Mouse (Mus musculus) MEL (cell line): ENCODE results near the gene Lipt2.

Source experiments
- BHLHE40 ChIP-seq: IDR thresholded peaks from 2 replicates; pipeline ENCODE4 v1.6.1; 2012; ENCODE audit warnings: low read depth, mild to moderate bottlenecking, inconsistent platforms, low read length, improper control_type of control experiment, borderline replicate concordance
- CTCF ChIP-seq, 3 experiments: IDR thresholded peaks in 2 of 3; conservative IDR thresholded peaks in 1 of 3; 2 replicates each; pipeline ENCODE4 v1.5.1; 2011 to 2012; ENCODE audit warnings: low read length in 3 of 3, low read depth in 2 of 3, mild to moderate bottlenecking in 2 of 3, improper control_type of control experiment in 1 of 3, inconsistent platforms in 1 of 3, mixed read lengths in 1 of 3, moderate library complexity in 1 of 3; ENCODE audit not compliant: control insufficient read depth in 1 of 3, insufficient read depth in 1 of 3, poor library complexity in 1 of 3, severe bottlenecking in 1 of 3
- EP300 ChIP-seq, 2 experiments: IDR thresholded peaks; 2 replicates each; pipeline ENCODE4 v1.6.1; 2011; ENCODE audit warnings: improper control_type of control experiment in 2 of 2, low read length in 2 of 2, low read depth in 1 of 2, mild to moderate bottlenecking in 1 of 2
- KAT2A ChIP-seq: conservative IDR thresholded peaks from 2 replicates; pipeline ENCODE4 v1.6.1; 2012; ENCODE audit warnings: low read depth, low read length, improper control_type of control experiment, inconsistent platforms
- MXI1 ChIP-seq: IDR thresholded peaks from 2 replicates; pipeline ENCODE4 v1.6.1; 2011; ENCODE audit warnings: mild to moderate bottlenecking, low read depth, low read length, improper control_type of control experiment
- POLR2A ChIP-seq, 2 experiments: IDR thresholded peaks; 2 replicates each; pipeline ENCODE4 v1.6.1; 2011 to 2012; ENCODE audit warnings: low read length in 2 of 2, mild to moderate bottlenecking in 2 of 2, control low read depth in 1 of 2, improper control_type of control experiment in 1 of 2, low read depth in 1 of 2, moderate library complexity in 1 of 2; ENCODE audit not compliant: control insufficient read depth in 1 of 2, insufficient read depth in 1 of 2, poor library complexity in 1 of 2
- SIN3A ChIP-seq: IDR thresholded peaks from 2 replicates; pipeline ENCODE4 v1.6.1; 2012; ENCODE audit warnings: low read length, improper control_type of control experiment, inconsistent platforms
- SMC3 ChIP-seq: IDR thresholded peaks from 2 replicates; pipeline ENCODE4 v1.6.1; 2011; ENCODE audit warnings: low read depth, low read length, improper control_type of control experiment
- ZMIZ1 ChIP-seq: IDR thresholded peaks from 2 replicates; pipeline ENCODE4 v1.6.1; 2012; ENCODE audit warnings: low read depth, mild to moderate bottlenecking, inconsistent platforms, low read length, improper control_type of control experiment, moderate library complexity

DNA sequence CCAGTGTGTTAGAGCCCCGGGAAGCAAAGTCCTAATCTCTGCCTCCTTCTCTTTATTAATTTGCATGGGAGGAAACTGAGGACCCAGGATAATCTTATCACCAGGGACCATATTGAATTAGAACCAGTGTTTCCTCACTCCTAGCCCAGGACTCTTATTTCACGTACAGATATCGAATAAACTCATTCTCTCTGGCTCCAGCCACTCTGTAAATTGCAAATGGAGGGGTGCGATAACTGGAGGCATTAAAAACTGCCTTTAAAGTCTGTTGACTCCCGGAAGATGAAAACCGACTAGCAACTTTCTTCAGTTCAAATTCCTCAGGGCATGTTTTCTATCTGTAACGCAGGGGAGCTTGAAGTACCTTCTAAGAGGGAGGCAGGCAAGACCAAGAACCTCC, 20.3 kb downstream of the Lipt2 start:
- TF ChIP-seq KAT2A (0 out of 2 replicates have a peak, but pooled peaks have one; percentile 9), SIN3A (peak; percentile 88), CTCF (IDR thresholded peaks at IDR 0.05 in 2 of 3, conservative IDR thresholded peaks at IDR 0.05 in 1 of 3; ENCODE audit: control insufficient read depth in 1 of 3, insufficient read depth in 1 of 3, low read depth in 2 of 3, low read length in 3 of 3, poor library complexity in 1 of 3, severe bottlenecking in 1 of 3) (no peak), POLR2A (IDR thresholded peaks at IDR 0.05; ENCODE audit: control insufficient read depth in 1 of 2, insufficient read depth in 1 of 2, low read depth in 1 of 2, low read length in 2 of 2, poor library complexity in 1 of 2) (no peak), BHLHE40 (no peak), ZMIZ1 (no peak), EP300 (IDR thresholded peaks at IDR 0.05; ENCODE audit: low read depth in 1 of 2, low read length in 2 of 2) (peak; percentile 98), MXI1 (peak; percentile 63; the same call in 1 of the 2 replicates), SMC3 (no peak)
